Comparison of ENCODE assay signal across 10 mouse cellular contexts in genomic region chr15:102270274-102270960, GRCm38 (mm10). TPM values are rescaled to one million over a fixed set of nuclear protein-coding genes. Genes with fewer than 3 reads are reported as not detected.
DNase-seq lines count a peak whose midpoint lies in the region; ATAC-seq lines count a peak whose summit lies in the region.
"Had no signal": no experiment of that assay in that cellular context is flagged by ENCODE, and none has a peak within 500 bp of the region (broad histone marks: within the 10 kb centered on the region; RNA-seq: fewer than 3 reads in every experiment).

Gene Gm9918, plus strand, starts transcription at chr15:102270563.

- no peaks in the 10 kb centered on the region for H3K36me3 ChIP-seq in kidney, embryonic 15.5 days
- H3K36me3 ChIP-seq in embryonic facial prominence, embryonic 12.5 days = no peaks in the 10 kb centered on the region
- H3K36me3 ChIP-seq in intestine, embryonic 16.5 days (ENCODE audit: control insufficient read depth, insufficient read depth, low read length) = no peaks in the 10 kb centered on the region
- no peaks in the 10 kb centered on the region for H3K36me3 ChIP-seq in neural tube, embryonic 11.5 days (ENCODE audit: control insufficient read depth, insufficient read depth, low read length)

- H3K4me2 ChIP-seq in kidney, embryonic 15.5 days = peak within 1 kb of the TSS; percentile 62
- H3K4me2 ChIP-seq in embryonic facial prominence, embryonic 12.5 days (replicated peaks) = peak within 1 kb of the TSS; percentile 55
- H3K4me2 ChIP-seq in intestine, embryonic 16.5 days (ENCODE audit: low read depth, low read length) = peak within 1 kb of the TSS; percentile 25; the same call in 1 of the 2 replicates
- H3K4me2 ChIP-seq in neural tube, embryonic 11.5 days (ENCODE audit: low read depth) = peak within 1 kb of the TSS; percentile 34

- no peaks in the 10 kb centered on the region for H3K9me3 ChIP-seq in kidney, embryonic 15.5 days (replicated peaks)
- no peaks in the 10 kb centered on the region for H3K9me3 ChIP-seq in embryonic facial prominence, embryonic 12.5 days
- H3K9me3 ChIP-seq in intestine, embryonic 16.5 days (ENCODE audit: control insufficient read depth, low read length) = no peaks in the 10 kb centered on the region
- H3K9me3 ChIP-seq in neural tube, embryonic 11.5 days (ENCODE audit: control insufficient read depth, low read length) = no peaks in the 10 kb centered on the region

- WGBS in kidney, embryonic 15.5 days = 6% methylated on average over 21 of the region's 21 CpGs
- 7% methylated on average over 21 of the region's 21 CpGs for WGBS in embryonic facial prominence, embryonic 12.5 days
- WGBS in intestine, embryonic 16.5 days = 19% methylated on average over 21 of the region's 21 CpGs
- WGBS in neural tube, embryonic 11.5 days = 9% methylated on average over 20 of the region's 21 CpGs

- H3K27me3 ChIP-seq in kidney, embryonic 15.5 days = 0 out of 2 replicates have a peak, but pooled peaks cover 5% of the 10 kb centered on the region
- H3K27me3 ChIP-seq in embryonic facial prominence, embryonic 12.5 days = no peaks in the 10 kb centered on the region
- peaks cover 5% of the 10 kb centered on the region; the same call in 1 of the 2 replicates for H3K27me3 ChIP-seq in intestine, embryonic 16.5 days (replicated peaks; ENCODE audit: control insufficient read depth, insufficient read depth, low read length)
- no peaks in the 10 kb centered on the region for H3K27me3 ChIP-seq in neural tube, embryonic 11.5 days (ENCODE audit: control insufficient read depth, insufficient read depth, low read length)

- no peak for DNase-seq in kidney, adult 9 months
- DNase-seq in neural tube, embryonic 11.5 days (ENCODE audit: low spot score) = no peak
- no peak for DNase-seq in frontal cortex, postnatal 10 days (ENCODE audit: low spot score in 2 of 2)
- DNase-seq in gastrocnemius, postnatal 4 days (ENCODE audit: low spot score in 2 of 2) = no peak
- DNase-seq in left cerebral cortex, adult 18-20 months (ENCODE audit: low spot score in 2 of 2) = no peak
- DNase-seq: right cerebral cortex, adult 18-20 months had no signal

- peak within 1 kb of the TSS; percentile 54 for H3K27ac ChIP-seq in kidney, embryonic 15.5 days
- H3K27ac ChIP-seq in embryonic facial prominence, embryonic 12.5 days = no peak within 1 kb of the TSS
- H3K27ac ChIP-seq in intestine, embryonic 16.5 days (ENCODE audit: low read length) = no peak within 1 kb of the TSS
- no peak within 1 kb of the TSS for H3K27ac ChIP-seq in neural tube, embryonic 11.5 days (ENCODE audit: low read depth, low read length)

- H3K4me1 ChIP-seq in kidney, embryonic 15.5 days = peaks cover 19% of the 10 kb centered on the region
- H3K4me1 ChIP-seq in embryonic facial prominence, embryonic 12.5 days = peaks cover 20% of the 10 kb centered on the region
- peaks cover 5% of the 10 kb centered on the region; the same call in 1 of the 2 replicates for H3K4me1 ChIP-seq in intestine, embryonic 16.5 days (ENCODE audit: control insufficient read depth, insufficient read depth, low read length)
- H3K4me1 ChIP-seq in neural tube, embryonic 11.5 days (ENCODE audit: control insufficient read depth, insufficient read depth, low read length) = no peaks in the 10 kb centered on the region

- peak within 1 kb of the TSS; percentile 33 for H3K4me3 ChIP-seq in kidney, embryonic 15.5 days (replicated peaks)
- peak within 1 kb of the TSS; percentile 35 for H3K4me3 ChIP-seq in embryonic facial prominence, embryonic 12.5 days
- H3K4me3 ChIP-seq in intestine, embryonic 16.5 days (ENCODE audit: low read length) = peak within 1 kb of the TSS; percentile 22; the same call in 1 of the 2 replicates
- H3K4me3 ChIP-seq in neural tube, embryonic 11.5 days (ENCODE audit: low read depth, low read length) = peak within 1 kb of the TSS; percentile 22; the same call in 1 of the 2 replicates

- H3K9ac ChIP-seq in kidney, embryonic 15.5 days = peak within 1 kb of the TSS; percentile 35; the same call in 1 of the 2 replicates
- H3K9ac ChIP-seq in embryonic facial prominence, embryonic 12.5 days = peak within 1 kb of the TSS; percentile 52
- peak within 1 kb of the TSS; percentile 37; the same call in 1 of the 2 replicates for H3K9ac ChIP-seq in intestine, embryonic 16.5 days (ENCODE audit: low read depth, low read length)
- H3K9ac ChIP-seq in neural tube, embryonic 11.5 days (ENCODE audit: low read length) = peak within 1 kb of the TSS; percentile 22; the same call in 1 of the 2 replicates

- ATAC-seq in kidney, embryonic 15.5 days (replicated peaks; ENCODE audit: low FRiP score) = peak; percentile 54
- ATAC-seq in embryonic facial prominence, embryonic 12.5 days (ENCODE audit: insufficient number of reproducible peaks, insufficient read depth, low FRiP score, low TSS enrichment) = peak; percentile 57; the same call in 1 of the 2 replicates
- ATAC-seq in intestine, embryonic 16.5 days = no peak
- ATAC-seq in neural tube, embryonic 11.5 days (ENCODE audit: insufficient read depth, low FRiP score, low TSS enrichment) = no peak

RNA-seq across cellular contexts. Expression of gene Gm9918, which starts in this region (rescaled TPM):
- polyA plus RNA-seq in kidney, embryonic 15.5 days (2015; fragmentation: Nextera tagmentation; extraction: Ambion mirVana) = 0.44 and 0.55 TPM in 2 replicates
- 0.99 and 1.1 TPM in 2 replicates for polyA plus RNA-seq in embryonic facial prominence, embryonic 12.5 days (2016; fragmentation: Nextera tagmentation; extraction: Ambion mirVana)
- polyA plus RNA-seq in intestine, embryonic 16.5 days (2015; fragmentation: Nextera tagmentation; extraction: Ambion mirVana) = 0.13 TPM in 1 of 2 replicates, not detected in the other
- polyA plus RNA-seq in neural tube, embryonic 11.5 days (2014; fragmentation: Nextera tagmentation; extraction: Ambion mirVana) = 0.20 and 0.39 TPM in 2 replicates
- total RNA-seq in gastrocnemius, postnatal 4 days (2021) = not detected
- total RNA-seq in left cerebral cortex, adult 18-20 months (2021) = not detected
- total RNA-seq: left cerebral cortex, postnatal 10 days had no signal

Comparison
In these comparisons a context has a peak if more than half of its experiments do, and no peak if none do; other contexts are left out.
1. Peak in ATAC-seq, H3K4me3 ChIP-seq, H3K27ac ChIP-seq, H3K9ac ChIP-seq and H3K4me2 ChIP-seq in kidney, embryonic 15.5 days; RNA of the gene not detected or under 1 TPM.